Mouse (Mus musculus) lung, postnatal 14 days (tissue): ENCODE results near the gene Svep1.

Experiments
- DNase-seq: peaks from one replicate; pipeline ENCODE4 v3.0.0; 2021

The Svep1 gene

DNA sequence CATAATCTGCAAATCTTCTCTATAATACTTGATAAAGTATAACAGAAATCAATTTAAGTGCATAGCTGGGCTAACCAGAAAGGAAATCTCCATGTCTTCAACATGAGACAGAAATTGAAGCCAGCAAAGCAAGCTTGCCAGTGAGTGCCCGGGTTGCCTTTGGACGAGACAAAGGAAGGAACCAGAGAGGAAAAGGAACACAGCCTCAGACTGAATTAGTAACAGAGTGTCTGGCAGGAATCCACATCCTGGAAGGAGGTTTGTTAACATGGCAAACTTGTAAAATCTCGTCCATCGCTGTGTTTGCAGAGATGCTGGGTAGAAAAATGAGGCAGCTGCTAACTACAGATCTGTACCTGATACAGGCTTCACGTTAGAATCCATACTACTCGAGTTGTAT is 128.7 kb downstream of the Svep1 start:
- DNase-seq = peak; percentile 38

DNA sequence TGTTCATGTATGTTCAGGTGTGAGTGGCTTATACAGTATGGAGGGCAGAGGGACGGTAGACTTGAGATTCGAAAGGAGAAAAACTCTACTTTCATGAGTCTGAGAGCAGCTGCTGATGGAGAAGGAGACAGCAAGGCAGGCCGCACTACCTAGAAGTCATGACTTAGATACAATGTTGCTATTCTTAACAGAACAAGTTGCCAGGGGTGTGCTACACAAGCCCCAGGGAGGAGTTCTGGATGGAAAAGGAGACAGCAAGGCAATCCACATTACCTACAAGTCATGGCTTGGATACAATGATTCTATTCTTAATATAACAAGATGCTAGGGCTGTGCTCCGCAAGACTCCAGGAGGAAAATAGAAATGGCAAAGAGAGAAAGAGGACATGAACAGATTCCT is 129.1 kb downstream of the Svep1 start:
- DNase-seq = no peak

DNA sequence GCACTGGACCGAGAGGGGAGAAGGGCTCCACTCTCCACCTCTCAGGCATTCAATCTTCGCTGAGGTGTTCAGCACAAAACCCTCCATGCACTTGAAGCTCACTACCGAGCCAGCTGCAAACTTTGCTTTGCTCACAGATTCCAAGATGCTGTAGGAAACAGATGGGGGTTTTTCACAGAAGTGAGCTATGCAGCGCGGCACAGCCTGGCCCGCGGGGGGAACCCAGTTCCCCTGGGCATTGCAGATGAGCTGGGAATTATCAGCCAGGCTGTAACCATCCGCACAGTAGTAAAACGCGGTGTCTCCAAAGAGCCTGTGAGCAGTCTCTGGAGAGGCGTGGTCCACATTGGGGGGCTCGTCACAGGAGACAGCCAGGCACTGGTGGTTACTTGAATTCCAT is 133.8 kb downstream of the Svep1 start:
- no peak for DNase-seq

DNA sequence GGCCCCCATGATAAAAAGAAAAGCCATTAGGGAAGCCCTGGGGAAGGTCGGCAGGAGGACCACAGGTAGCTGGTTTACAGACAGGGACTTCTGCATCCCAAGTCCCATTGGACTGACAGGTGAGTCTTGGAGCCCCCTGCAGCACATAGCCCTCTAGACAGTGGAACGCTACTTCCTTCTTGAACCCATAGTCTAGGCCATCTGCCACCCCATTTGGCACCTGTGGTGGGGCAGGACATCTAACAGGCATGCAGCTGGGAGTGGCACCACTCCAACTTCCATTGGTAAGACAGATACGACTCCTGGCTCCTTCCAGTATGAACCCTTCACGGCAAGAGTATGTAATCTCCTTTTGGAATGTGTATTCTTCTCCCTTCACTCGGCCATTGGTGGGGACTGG is 137.8 kb downstream of the Svep1 start:
- DNase-seq = no peak

DNA sequence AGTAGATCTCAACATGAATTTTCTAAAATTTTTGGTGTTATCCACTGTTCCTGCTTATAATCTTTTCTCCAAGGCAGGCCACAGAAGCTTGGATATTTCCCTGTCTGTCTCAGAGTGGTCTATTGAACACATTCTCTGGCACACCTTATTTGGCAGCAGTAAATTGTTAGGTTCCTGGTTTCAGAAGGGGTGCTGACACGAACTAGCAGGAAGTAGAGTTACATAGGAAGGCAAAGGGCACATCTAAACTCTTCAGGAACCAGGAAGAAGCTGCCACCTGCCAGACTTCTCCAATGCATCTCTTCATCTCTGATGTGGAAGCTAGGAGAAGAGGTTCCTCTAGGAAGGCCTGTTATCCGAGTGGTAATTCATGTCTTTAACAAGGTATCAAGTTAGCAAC is 141.9 kb downstream of the Svep1 start:
- DNase-seq = no peak

DNA sequence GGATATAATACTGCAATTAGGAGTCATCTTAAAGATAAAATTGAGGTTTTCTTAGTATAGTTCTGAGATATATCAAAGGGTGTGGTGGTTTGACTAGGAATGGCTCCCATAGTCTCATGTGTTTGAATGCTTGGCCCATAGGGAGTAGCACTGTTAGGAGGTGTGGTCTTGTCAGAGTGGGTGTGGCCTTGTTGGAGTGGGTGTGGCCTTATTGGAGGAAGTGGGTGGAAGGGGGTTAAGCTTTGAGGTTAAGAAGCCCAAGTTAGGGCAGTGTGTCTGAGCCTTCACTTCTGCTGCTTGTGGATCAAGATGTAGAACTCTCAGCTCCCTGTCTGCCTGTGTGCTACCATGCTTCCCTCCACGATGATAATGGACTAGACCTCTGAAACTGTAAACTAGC is 143.7 kb downstream of the Svep1 start:
- no peak for DNase-seq

DNA sequence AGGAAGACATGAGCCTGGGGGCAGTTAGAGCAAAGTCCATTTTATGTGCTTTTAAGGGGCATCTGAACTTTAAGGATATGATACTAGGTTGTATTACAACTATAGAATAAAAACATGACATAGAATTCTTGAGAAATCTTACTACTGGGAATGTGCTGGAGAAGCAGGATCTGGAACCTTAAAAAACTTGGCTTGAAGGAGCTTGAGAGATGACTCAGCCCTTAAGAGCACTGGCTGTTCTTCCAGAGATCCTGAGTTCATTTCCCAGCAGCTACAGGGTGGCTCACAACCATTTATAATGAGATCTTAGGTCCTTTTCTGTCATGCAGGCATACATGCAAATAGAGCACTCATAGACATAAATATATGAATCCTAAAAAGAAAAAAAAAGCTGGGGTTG is 151.0 kb downstream of the Svep1 start:
- DNase-seq = no peak

DNA sequence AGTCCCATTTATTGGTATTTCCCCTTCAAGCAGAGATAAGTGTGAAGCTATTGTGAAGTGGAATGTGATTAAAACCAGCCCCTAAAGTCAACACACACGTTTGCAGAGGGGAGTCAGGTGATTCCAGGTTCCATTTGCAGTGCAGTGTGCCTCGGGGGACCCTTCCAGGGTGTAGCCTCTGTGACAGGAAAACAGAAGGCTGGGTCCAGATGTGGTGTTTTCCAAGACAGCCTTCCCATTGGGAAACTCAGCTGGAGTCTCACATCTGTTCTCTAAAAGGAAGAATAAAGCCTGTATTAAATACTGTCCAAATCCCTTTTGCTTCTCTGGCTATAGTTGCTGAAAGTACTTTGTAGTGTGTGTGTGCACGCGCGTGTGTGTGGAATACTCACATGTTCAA is 152.2 kb downstream of the Svep1 start:
- DNase-seq = no peak

DNA sequence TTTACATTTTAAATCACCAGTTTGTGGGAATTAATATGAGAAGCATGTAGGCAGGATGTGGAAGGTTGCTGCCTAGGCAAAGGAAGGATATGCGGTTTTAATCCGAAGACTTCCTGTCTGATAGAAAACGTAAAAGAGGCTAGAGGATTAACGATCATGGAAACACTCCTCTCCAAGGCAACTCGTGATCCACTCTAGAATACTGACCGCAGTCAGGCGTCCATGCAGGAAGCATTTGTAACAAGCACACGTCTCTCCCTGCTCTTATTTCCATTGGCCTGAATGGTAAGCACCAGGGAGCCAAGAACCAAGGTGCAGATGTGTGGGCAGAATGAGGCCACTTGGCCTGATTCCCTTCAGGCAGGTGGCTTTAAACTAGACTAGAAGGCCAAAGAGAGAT is 155.9 kb downstream of the Svep1 start:
- DNase-seq = no peak

DNA sequence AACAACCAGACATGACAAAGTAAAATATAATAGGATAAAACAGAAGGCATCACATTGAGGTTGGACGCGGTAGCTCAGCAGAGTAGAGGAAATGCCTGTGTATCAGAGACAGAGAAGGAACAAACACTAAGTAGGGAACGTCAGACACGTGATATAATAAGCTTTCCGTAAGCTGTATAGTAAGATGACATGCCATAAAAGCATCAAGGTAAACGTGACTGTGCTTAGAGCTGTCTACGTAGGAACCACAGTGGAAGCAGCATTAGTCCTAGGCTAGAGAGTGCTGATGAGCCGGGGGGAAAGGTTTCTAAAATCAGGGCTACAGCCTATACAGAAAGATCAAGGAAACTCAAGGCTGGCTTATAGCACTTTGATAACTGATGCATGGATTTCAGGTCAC is 156.4 kb downstream of the Svep1 start:
- no peak for DNase-seq

DNA sequence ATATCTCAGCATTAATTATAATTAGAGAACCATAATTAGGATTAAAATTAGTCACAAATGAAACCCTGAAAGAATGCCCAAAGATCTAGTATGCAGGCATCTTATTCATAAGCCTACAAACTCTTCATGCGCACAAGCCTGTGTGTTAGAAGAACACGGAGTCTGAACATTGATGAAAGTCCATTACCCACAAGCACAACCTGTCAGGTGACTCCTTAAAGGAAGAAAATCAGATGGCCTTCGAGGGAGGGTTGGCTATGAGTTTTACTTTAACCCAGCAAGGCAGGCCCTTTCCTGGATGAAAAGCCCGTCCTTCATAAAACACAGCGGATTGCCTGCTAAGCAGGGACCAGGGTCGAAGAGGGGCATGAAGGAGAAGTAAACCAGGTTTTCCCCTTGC is 161.8 kb downstream of the Svep1 start:
- no peak for DNase-seq

DNA sequence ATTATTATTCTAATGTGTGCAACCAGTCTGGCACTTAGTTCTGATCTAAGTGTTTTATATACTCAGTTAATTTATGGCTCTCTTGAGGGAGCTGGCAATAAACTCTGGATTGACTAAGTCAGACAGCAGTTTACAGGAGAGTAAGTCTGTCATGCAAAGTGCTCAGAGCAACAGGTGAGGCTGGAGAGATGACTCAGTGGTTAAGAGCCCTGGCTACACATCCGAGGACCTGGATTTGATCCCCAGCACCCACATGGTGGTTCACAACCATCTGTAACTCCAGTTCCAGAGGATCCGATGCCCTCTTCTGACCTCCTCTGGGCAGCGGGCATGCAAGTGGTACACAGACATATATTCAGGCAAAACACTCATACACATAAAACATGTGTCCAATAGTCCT is 162.3 kb downstream of the Svep1 start:
- DNase-seq = no peak

DNA sequence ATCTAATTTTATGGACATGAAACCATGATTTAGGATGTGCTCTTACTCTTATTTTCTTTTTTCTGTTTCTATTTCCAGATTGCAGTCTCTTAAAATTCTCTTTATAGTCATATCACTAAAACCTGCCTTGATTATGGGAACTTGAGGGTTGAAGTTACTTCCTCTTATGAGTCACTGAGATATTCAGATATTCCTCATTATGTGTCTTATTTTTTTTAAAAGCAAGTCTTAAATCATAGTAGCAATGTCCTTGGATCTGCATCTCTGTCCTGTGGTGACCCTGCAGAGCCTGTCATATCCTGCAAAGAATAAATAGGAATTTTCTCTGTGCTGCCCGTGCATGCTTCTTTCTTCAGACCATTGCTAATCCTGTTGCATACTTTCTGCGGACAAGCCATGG is 166.6 kb downstream of the Svep1 start:
- DNase-seq = no peak

DNA sequence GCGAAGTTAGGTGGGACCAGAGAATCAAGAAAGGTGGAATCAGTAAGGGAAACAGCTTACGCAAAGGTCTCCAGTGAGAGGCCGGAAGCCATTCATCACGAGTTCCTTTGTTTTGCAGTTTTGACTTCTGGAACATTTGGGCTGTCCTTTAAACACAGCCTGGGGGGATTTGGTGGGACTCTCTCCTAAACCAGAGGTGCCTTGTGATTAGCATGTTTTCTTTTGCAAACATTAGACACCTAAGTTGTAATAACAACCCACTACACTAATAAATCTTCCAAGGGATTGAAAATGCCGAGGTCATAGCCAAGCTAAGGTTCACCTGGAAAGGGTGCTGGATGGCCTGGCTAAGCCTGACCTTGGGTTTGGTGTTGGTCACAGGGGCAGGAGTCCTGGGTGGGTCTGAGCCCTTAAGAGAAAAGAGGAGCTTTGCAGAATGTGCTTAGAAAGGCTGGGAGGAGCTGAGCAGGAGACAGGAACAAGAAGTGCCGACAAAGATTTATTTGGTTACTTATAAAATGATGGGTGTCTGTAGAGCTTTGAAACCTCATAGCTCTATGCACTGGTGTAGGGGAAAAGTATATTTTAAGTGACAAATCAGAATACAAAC is 169.5 kb downstream of the Svep1 start:
- no peak for DNase-seq

DNA sequence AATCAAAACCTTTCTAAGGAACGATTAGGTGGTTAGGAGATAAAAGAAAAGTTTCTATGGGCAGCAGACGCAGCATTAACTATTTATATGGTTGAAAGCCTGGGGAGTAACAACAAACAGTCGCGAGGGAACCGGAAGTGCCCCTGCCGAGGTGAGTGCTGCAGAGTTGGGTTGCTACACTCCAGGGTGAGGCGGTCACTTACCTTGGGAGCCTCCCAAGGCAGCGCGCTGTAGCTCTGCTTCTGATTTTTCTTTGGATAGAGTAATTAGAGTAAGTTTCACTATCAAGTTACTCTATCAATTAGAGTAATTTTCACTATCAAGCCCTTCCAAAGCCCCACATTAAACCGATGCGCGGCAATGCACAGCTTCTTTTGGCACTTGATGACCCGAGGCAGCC is 172.0 kb downstream of the Svep1 start:
- no peak for DNase-seq

DNA sequence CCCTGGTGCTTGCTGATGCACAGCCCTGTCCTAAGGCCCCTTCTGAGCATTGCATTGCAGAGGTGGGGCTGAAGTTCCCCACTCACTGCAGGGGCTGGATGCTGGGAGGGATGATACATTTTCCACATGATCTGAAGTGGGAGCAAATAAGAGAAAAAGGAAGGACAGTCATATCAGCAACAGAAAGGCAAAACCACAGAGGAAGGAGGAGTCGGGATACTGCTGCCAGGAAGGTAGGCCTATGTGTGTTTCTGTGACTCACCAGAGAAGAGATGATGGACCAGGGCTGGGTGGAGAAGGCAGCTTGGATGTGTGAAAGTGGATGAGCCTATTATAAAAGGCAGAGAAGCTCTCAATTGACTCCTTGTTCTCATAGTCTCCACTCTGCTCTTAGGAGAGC is 173.9 kb downstream of the Svep1 start:
- no peak for DNase-seq

DNA sequence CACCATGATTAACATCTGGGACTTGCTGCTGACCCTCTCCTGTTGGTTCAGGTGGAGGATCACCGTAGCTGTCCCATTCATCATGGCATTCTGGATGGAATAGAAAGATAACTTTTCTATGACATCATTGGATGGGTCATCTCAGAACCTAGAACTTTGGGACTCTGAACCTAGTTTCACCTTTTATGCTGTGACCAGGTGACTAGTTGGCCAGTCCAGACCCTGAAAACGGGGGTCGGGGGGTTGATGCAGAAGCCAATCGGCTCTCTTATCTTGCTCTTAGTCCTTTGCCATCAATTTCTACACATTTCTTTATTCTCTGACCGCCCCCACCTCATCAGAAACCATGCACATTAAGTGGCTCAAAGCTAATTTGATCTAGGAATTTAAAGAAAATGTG is 197.6 kb downstream of the Svep1 start, which contains the start of gene Txndc8:
Gene Txndc8 (minus strand): TSS at position 101 of the 400 bp plus-strand sequence.
- no peak for DNase-seq

DNA sequence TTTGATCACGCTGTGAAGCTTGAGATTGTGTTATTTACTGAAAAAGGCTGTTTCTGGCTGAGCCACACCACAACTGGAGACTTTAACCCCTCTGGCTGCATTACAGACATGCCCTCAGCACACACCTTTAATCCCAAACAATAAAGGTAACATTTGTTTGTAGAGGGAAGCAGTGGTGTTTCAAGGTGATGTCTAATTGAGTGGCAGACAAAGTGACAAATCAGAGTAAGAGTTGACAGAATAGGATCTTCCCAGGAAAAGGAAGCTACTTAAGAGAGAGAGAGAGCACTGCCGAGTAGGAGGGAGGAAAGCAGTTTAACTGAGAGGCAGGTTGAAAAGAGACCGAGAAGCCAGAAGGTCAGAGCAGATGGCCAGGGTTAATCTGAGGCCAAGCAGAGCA is 203.2 kb downstream of the Svep1 start:
- no peak for DNase-seq
